Mouse (Mus musculus): Measurements from ENCODE around the gene Fam20a. TPM values are rescaled to one million over a fixed set of nuclear protein-coding genes. Genes with fewer than 3 reads are reported as not detected.
A peak's percentile ranks its signal among the peaks of the same experiment; 100 is the strongest.

Gene Fam20a
- polyA plus RNA-seq, 1 experiment from 2014 or later = 12.5 TPM

DNA sequence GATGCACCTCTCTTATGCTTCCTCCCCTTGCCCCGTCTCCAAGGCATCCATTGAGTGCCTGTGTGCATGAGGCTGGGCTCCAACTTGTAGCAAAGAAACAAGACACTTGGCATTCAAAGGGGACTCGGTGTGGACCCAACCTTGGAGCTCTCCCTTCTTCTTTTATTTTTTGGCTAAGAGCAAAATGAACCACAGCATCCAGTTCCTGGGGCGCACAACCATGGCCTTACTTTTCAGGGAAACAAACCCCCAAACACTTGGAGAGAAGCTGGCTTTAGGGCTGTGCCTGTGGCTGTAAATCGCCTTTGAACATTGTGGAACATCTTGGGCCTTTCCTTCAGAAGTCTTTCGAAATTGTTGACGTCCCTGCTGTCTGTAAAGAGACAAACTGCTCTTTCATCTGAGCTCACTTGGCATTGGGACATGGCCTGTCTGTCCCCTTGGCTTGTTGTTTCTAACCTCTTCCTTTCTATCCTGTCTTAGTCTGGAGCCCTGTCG lies 32.1 kb upstream of the Fam20a start:
- Histone ChIP-seq H3K36me3 (ENCODE audit: insufficient read depth, low read length) (no peaks in the 10 kb centered on the region), H3K9ac (replicated peaks; ENCODE audit: low read depth) (no peak overlapping the region), H3K4me2 (replicated peaks; ENCODE audit: low read depth, low read length) (no peak overlapping the region), H3K4me3 (ENCODE audit: low read depth, low read length) (no peak overlapping the region), H3K4me1 (ENCODE audit: insufficient read depth, low read depth, low read length) (no peaks in the 10 kb centered on the region), H3K27ac (ENCODE audit: low read length) (peak overlapping the region; percentile 62), H3K9me3 (ENCODE audit: low read length) (no peaks in the 10 kb centered on the region), H3K27me3 (replicated peaks; ENCODE audit: insufficient read depth, low read length) (no peaks in the 10 kb centered on the region)
- WGBS = 59% methylated on average over 7 of the region's 7 CpGs
- peak; percentile 68 for ATAC-seq
- DNase-seq (ENCODE audit: low spot score) = peak; percentile 84
- TF ChIP-seq CTCF (IDR thresholded peaks at IDR 0.05) = no peak
- TF ChIP-seq EP300 (IDR thresholded peaks at IDR 0.05) = peak; percentile 95

DNA sequence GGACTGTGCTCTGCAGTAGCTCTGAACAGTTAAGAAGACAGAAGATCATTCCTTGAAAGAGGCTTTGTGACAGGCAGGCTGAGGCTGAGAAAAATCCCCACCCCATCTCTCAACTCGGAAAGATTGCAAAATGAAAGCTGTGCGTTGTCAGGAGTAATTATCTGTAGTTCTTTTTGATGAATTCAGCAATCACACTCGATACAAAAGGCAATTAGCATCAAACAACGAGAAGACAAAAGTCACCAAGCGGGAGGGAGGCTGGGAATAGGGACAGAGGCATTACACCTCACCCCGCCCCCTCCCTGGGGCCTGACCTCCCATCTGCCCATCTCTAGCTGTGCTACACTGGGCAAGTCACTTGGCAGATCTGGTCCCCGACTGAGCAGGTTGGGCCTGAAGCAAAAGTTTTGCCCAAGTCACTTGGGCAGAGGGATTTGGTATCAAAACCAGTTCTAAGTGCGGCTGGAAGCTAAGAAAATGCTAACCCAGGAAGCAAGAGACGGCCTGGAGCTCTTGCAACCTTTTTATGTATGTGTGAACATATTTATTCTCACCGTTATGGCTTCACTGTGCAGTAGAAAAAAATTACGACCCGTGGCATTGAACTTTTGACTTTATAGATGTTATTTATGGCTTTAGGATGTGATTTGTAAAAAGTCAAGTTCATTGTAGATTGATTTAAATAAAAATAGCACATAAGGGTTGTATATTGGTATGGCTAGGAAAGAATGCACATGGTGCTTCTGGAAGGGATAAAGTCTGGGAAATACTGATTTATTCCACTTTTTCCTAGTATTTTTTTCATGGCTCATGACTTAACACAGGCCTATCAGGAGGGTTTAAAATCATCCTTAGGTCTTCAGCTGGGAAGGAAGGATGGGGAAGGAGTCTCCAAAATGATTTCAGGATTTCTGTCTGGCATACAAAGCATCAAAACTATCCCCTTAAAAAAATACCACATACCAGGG lies 29.8 kb upstream of the Fam20a start:
- ATAC-seq (no peak), DNase-seq (ENCODE audit: low spot score) (peak; percentile 48)
- H3K4me1 ChIP-seq (ENCODE audit: insufficient read depth, low read depth, low read length) = no peaks in the 10 kb centered on the region
- H3K9ac ChIP-seq (replicated peaks; ENCODE audit: low read depth) = no peak overlapping the region
- H3K36me3 ChIP-seq (ENCODE audit: insufficient read depth, low read length) = no peaks in the 10 kb centered on the region
- TF ChIP-seq CTCF (IDR thresholded peaks at IDR 0.05) (no peak), EP300 (IDR thresholded peaks at IDR 0.05) (no peak)
- no peaks in the 10 kb centered on the region for H3K27me3 ChIP-seq (replicated peaks; ENCODE audit: insufficient read depth, low read length)
- H3K4me2 ChIP-seq (replicated peaks; ENCODE audit: low read depth, low read length) = no peak overlapping the region
- 56% methylated on average over 12 of the region's 12 CpGs for WGBS
- no peak overlapping the region for H3K27ac ChIP-seq (ENCODE audit: low read length)
- no peak overlapping the region for H3K4me3 ChIP-seq (ENCODE audit: low read depth, low read length)
- H3K9me3 ChIP-seq (ENCODE audit: low read length) = no peaks in the 10 kb centered on the region

DNA sequence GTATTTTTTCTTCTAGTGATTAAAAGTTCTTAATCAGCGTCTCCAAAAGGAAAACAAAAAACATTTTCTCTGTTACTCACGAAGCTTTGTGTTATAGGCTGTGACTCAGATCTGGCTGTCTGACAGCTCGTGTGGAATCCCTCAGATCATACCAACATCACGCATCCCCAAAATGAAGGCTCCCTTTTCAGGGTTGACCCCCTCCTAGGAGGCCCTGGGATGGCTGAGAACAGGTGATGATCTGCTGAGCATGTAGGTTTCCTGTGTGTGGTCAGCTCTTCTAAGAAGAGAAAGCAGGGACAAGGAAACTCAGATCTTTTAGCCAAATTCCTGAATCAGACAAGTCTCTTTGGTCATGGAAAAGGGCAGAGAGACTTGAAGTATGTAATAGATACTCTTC lies 23.1 kb upstream of the Fam20a start:
- Histone ChIP-seq H3K4me1 (ENCODE audit: insufficient read depth, low read depth, low read length) (no peaks in the 10 kb centered on the region), H3K27me3 (replicated peaks; ENCODE audit: insufficient read depth, low read length) (no peaks in the 10 kb centered on the region), H3K9ac (replicated peaks; ENCODE audit: low read depth) (no peak overlapping the region), H3K27ac (ENCODE audit: low read length) (no peak overlapping the region), H3K9me3 (ENCODE audit: low read length) (no peaks in the 10 kb centered on the region), H3K4me3 (ENCODE audit: low read depth, low read length) (no peak overlapping the region), H3K4me2 (replicated peaks; ENCODE audit: low read depth, low read length) (no peak overlapping the region), H3K36me3 (ENCODE audit: insufficient read depth, low read length) (no peaks in the 10 kb centered on the region)
- TF ChIP-seq CTCF (IDR thresholded peaks at IDR 0.05) = no peak
- TF ChIP-seq EP300 (IDR thresholded peaks at IDR 0.05) = no peak
- ATAC-seq (no peak), DNase-seq (ENCODE audit: low spot score) (no peak)
- WGBS = 57% methylated on average over 4 of the region's 4 CpGs

DNA sequence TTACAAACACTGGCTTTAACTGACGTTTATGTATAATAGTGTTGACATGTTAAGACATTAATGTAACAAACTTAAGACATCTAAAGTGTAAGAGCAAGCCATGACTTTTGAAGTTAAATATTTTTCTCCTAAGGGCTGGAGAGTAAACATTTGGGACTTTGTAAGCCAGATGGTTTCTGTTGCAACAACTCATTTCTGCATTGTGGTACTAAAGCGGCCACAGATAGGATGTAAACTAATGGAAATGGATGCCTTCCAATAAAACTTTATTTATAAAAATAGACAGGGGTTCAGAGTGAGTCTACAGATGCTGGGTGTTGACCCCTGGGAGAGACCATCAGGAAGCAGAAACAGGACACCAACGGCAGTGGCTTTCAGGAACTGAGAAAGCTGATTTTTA lies 15.9 kb upstream of the Fam20a start:
- peak; percentile 69 for ATAC-seq
- no peak for TF ChIP-seq CTCF (IDR thresholded peaks at IDR 0.05)
- TF ChIP-seq EP300 (IDR thresholded peaks at IDR 0.05) = peak; percentile 29; the same call in 1 of the 2 replicates

DNA sequence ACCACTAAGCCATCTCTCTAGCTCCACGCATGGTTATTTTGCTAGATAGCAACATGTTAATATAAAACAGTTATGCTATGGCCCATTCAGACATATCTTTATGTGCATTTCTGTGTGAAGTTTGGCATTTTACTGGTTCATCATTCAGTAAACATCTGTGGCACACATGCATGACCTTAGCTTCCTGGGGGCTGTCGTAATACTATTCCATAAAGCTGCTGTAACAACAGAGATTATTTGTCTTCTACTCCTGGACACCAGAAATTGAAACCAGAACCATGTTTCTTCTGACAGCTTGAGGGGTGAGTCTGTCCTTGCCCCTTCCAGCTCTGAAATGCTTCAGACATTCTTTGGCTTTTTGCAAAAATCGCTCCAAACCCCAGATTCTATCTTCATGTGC lies 14.3 kb upstream of the Fam20a start:
- Histone ChIP-seq H3K9ac (replicated peaks; ENCODE audit: low read depth) (no peak overlapping the region), H3K27me3 (replicated peaks; ENCODE audit: insufficient read depth, low read length) (no peaks in the 10 kb centered on the region), H3K9me3 (ENCODE audit: low read length) (no peaks in the 10 kb centered on the region), H3K27ac (ENCODE audit: low read length) (no peak overlapping the region), H3K36me3 (ENCODE audit: insufficient read depth, low read length) (no peaks in the 10 kb centered on the region), H3K4me1 (ENCODE audit: insufficient read depth, low read depth, low read length) (no peaks in the 10 kb centered on the region), H3K4me2 (replicated peaks; ENCODE audit: low read depth, low read length) (no peak overlapping the region), H3K4me3 (ENCODE audit: low read depth, low read length) (no peak overlapping the region)
- DNase-seq (ENCODE audit: low spot score) (no peak), ATAC-seq (no peak)
- WGBS = 66% methylated on average over 3 of the region's 3 CpGs
- TF ChIP-seq CTCF (IDR thresholded peaks at IDR 0.05) (no peak), EP300 (IDR thresholded peaks at IDR 0.05) (no peak)

More for the DNA sequence above, 15.9 kb upstream of the Fam20a start:
- Histone ChIP-seq H3K27ac (ENCODE audit: low read length) (no peak overlapping the region; the same call in 1 of the 2 replicates), H3K4me2 (replicated peaks; ENCODE audit: low read depth, low read length) (no peak overlapping the region), H3K36me3 (ENCODE audit: insufficient read depth, low read length) (no peaks in the 10 kb centered on the region), H3K9ac (replicated peaks; ENCODE audit: low read depth) (no peak overlapping the region), H3K27me3 (replicated peaks; ENCODE audit: insufficient read depth, low read length) (no peaks in the 10 kb centered on the region), H3K9me3 (ENCODE audit: low read length) (no peaks in the 10 kb centered on the region), H3K4me1 (ENCODE audit: insufficient read depth, low read depth, low read length) (no peaks in the 10 kb centered on the region), H3K4me3 (ENCODE audit: low read depth, low read length) (no peak overlapping the region)
- WGBS = 38% methylated on average over 3 of the region's 3 CpGs
- peak; percentile 78 for DNase-seq (ENCODE audit: low spot score)

DNA sequence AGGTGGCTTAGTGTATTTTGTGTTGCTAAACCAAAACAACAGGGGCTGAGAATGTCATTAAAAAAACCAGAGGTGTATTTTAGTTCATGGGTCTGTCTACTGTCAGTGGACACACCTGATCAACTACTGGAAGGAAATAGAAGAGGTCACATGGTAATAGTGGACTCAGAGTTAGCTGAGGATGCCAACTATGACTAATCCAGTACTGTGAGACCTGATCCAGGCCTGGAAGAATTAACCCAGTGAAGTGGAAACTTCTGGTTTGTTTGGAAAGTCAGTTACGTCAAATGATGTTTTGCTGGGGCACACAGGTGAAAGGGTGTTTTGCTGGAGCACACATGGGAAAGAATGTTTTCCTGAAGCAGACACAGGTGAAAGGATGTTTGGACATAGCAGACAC lies 12.3 kb upstream of the Fam20a start:
- ATAC-seq (no peak), DNase-seq (ENCODE audit: low spot score) (no peak)
- Histone ChIP-seq H3K9me3 (ENCODE audit: low read length) (no peaks in the 10 kb centered on the region), H3K9ac (replicated peaks; ENCODE audit: low read depth) (no peak overlapping the region), H3K27me3 (replicated peaks; ENCODE audit: insufficient read depth, low read length) (no peaks in the 10 kb centered on the region), H3K4me1 (ENCODE audit: insufficient read depth, low read depth, low read length) (no peaks in the 10 kb centered on the region), H3K4me2 (replicated peaks; ENCODE audit: low read depth, low read length) (no peak overlapping the region), H3K4me3 (ENCODE audit: low read depth, low read length) (no peak overlapping the region), H3K27ac (ENCODE audit: low read length) (no peak overlapping the region), H3K36me3 (ENCODE audit: insufficient read depth, low read length) (no peaks in the 10 kb centered on the region)
- 96% methylated on average over 1 of the region's 1 CpGs for WGBS
- TF ChIP-seq EP300 (IDR thresholded peaks at IDR 0.05) (no peak), CTCF (IDR thresholded peaks at IDR 0.05) (no peak)
